Mouse (Mus musculus) C2C12 (cell line): ENCODE measurements around the gene Cachd1. TPM values are rescaled to one million over a fixed set of nuclear protein-coding genes. Genes with fewer than 3 reads are reported as not detected.

Experiments
- H3K27me3 ChIP-seq: one replicate; pipeline ENCODE4 v1.6.1; 2011; ENCODE audit not compliant: control insufficient read depth, insufficient read depth, insufficient read length
- H3K36me3 ChIP-seq: one replicate; pipeline ENCODE4 v1.6.1; 2011; ENCODE audit not compliant: control insufficient read depth, insufficient read depth
- H3K4me3 ChIP-seq: one replicate; pipeline ENCODE4 v1.5.1; 2011; ENCODE audit warnings: mild to moderate bottlenecking, control low read depth; ENCODE audit not compliant: poor library complexity, insufficient read depth, severe bottlenecking
- H3K79me2 ChIP-seq: one replicate; pipeline ENCODE4 v1.6.1; 2011; ENCODE audit not compliant: control insufficient read depth, insufficient read depth
- H3K79me3 ChIP-seq: one replicate; pipeline ENCODE4 v1.6.1; 2011; ENCODE audit warnings: low read depth, control low read depth
- H3ac ChIP-seq: one replicate; pipeline ENCODE3; 2011; ENCODE audit warnings: low read depth; ENCODE audit not compliant: control insufficient read depth, insufficient read length
- CEBPB ChIP-seq: IDR thresholded peaks from one replicate; pipeline ENCODE4 v1.6.1; 2011; ENCODE audit warnings: low read depth, mild to moderate bottlenecking, control low read depth, moderate library complexity
- CTCF ChIP-seq: IDR thresholded peaks from one replicate; pipeline ENCODE4 v1.5.1; 2011; ENCODE audit not compliant: control insufficient read depth, insufficient read depth, insufficient read length
- FOSL1 ChIP-seq: IDR thresholded peaks from one replicate; pipeline ENCODE4 v1.8.0; 2011; ENCODE audit warnings: mild to moderate bottlenecking, low read length; ENCODE audit not compliant: poor library complexity, insufficient read depth, severe bottlenecking
- MAX ChIP-seq: IDR thresholded peaks from one replicate; pipeline ENCODE4 v1.6.1; 2011; ENCODE audit warnings: mild to moderate bottlenecking, control low read depth
- MYOD1 ChIP-seq: IDR thresholded peaks from one replicate; pipeline ENCODE4 v1.6.1; 2011; ENCODE audit warnings: low read depth; ENCODE audit not compliant: control insufficient read depth, insufficient read length
- MYOG ChIP-seq: IDR thresholded peaks from one replicate; pipeline ENCODE4 v1.6.1; 2011; ENCODE audit not compliant: control insufficient read depth, insufficient read length; ENCODE audit errors: extremely low read depth
- USF1 ChIP-seq: IDR thresholded peaks from one replicate; pipeline ENCODE4 v1.6.1; 2011; ENCODE audit warnings: low read depth, mild to moderate bottlenecking, control low read depth, moderate library complexity
- polyA plus RNA-seq: library from polyadenylated mRNA; unstranded; fragments of >200 nt; fragmentation: generic; extraction: Trizol; gene quantifications from one replicate; pipeline ENCODE4 v1.2.1, GENCODE M21; 2012; ENCODE audit warnings: missing spikeins

Cachd1 gene
- polyA plus RNA-seq, 1 experiment = 8.1 TPM

DNA sequence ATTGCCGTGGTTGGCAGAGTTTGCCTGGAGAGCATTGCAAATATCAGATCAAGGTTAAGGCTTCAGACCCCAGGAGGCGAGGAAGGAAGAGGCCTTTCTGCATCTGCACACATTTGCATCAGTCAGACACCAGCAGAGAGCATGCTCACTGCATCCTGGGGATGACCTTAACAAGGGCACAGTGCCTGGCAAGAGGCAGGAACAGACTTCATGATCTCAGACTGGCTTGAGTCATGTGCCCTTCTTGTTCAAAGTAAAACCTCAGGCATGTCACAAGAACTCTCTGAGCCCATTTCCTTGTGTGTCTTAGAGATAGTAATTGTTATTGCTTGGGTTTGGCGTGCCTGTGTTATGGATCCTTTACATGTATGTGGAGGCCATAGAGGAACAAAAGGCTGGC lies 167.8 kb downstream of the Cachd1 start:
- H3K4me3 ChIP-seq = no peak overlapping the region
- TF ChIP-seq MYOG = no peak
- TF ChIP-seq CEBPB = no peak
- no peak for TF ChIP-seq USF1
- TF ChIP-seq CTCF = no peak
- no peak for TF ChIP-seq FOSL1
- TF ChIP-seq MAX = no peak
- TF ChIP-seq MYOD1 = no peak
- H3K36me3 ChIP-seq = no peaks in the 10 kb centered on the region
- H3K79me2 ChIP-seq = no peaks in the 10 kb centered on the region
- no peak overlapping the region for H3ac ChIP-seq
- H3K27me3 ChIP-seq = no peaks in the 10 kb centered on the region
- H3K79me3 ChIP-seq = no peaks in the 10 kb centered on the region

DNA sequence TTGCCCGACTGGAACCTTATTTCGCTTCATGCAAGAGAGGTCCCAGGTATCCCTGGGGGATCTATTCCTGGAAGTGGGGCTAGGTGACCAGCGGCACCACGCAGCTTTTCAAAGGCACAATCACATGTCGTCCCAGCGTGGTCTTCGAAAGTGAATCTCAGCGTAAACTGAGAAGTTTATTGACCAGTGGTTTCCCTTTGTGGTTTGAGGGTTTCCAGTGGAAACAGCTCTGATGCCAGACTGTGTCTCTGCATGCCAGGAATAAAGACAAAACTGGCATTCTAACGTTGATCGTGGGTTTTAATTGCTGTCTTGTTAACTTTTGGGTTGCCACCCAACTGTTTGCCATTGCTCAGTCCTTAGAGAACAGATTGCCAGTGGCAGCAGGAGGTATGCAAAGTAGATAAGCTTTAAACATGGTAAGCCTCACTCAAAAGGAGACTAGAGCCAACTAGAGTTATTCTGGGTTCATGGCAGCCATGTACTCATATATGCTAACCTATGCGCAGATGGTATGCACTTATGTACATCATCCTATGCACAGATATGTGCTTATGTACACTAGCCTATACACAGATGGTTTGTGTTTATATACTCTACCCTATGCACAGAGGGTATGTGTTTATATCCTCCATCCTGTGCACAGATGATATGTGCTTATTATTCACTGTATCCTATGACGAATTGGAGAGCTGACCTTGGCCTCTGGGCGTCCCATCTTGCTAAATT lies 168.9 kb downstream of the Cachd1 start:
- Histone ChIP-seq H3K79me2 (no peaks in the 10 kb centered on the region), H3K27me3 (no peaks in the 10 kb centered on the region), H3ac (no peak overlapping the region), H3K36me3 (no peaks in the 10 kb centered on the region), H3K4me3 (no peak overlapping the region), H3K79me3 (no peaks in the 10 kb centered on the region)
- TF ChIP-seq MYOG (no peak), FOSL1 (no peak), MYOD1 (no peak), USF1 (no peak), CEBPB (no peak), MAX (no peak), CTCF (no peak)

- Histone ChIP-seq H3ac (no peak overlapping the region), H3K79me3 (no peaks in the 10 kb centered on the region), H3K27me3 (no peaks in the 10 kb centered on the region), H3K79me2 (no peaks in the 10 kb centered on the region), H3K4me3 (no peak overlapping the region), H3K36me3 (no peaks in the 10 kb centered on the region)
- no peak for TF ChIP-seq CTCF
These were observed 172.3 kb downstream of the Cachd1 start for GRCm38 (mm10) chr4:100948494-100949425.

DNA sequence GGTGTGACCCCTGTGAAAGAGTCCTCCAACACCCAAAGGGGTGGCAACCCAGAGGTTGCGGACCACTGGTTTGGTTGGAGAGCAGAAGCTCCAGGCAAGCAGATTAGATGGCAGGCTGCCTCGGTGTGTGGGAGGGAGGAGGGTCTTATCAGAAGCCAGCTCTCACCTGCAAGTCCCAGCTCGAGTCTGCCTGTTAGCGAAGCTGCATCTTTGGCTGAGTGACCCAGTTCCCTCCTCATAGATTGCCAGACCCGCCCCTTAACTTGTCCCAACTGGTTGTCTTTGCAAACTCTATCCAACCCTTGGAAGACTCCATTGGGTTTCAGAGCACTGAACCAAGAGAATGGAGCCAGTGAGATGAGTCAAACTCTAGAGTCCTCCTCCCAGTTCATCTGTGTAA lies 173.8 kb downstream of the Cachd1 start:
- H3K36me3 ChIP-seq = no peaks in the 10 kb centered on the region
- H3K79me2 ChIP-seq = no peaks in the 10 kb centered on the region
- no peaks in the 10 kb centered on the region for H3K79me3 ChIP-seq
- no peak for TF ChIP-seq MAX
- no peak for TF ChIP-seq MYOG
- no peak for TF ChIP-seq CTCF
- no peak for TF ChIP-seq USF1
- TF ChIP-seq MYOD1 = no peak
- no peak for TF ChIP-seq FOSL1
- no peaks in the 10 kb centered on the region for H3K27me3 ChIP-seq
- H3ac ChIP-seq = no peak overlapping the region
- H3K4me3 ChIP-seq = no peak overlapping the region

GRCm38 (mm10) chr4:100951876-100952275 lies 175.4 kb downstream of the Cachd1 start:
- Histone ChIP-seq H3K4me3 (no peak overlapping the region), H3K79me2 (no peaks in the 10 kb centered on the region), H3K36me3 (no peaks in the 10 kb centered on the region), H3K79me3 (no peaks in the 10 kb centered on the region), H3ac (no peak overlapping the region), H3K27me3 (no peaks in the 10 kb centered on the region)
- TF ChIP-seq MYOG = no peak
- no peak for TF ChIP-seq USF1
- no peak for TF ChIP-seq CEBPB
- TF ChIP-seq FOSL1 = no peak
- no peak for TF ChIP-seq CTCF
- no peak for TF ChIP-seq MYOD1
- TF ChIP-seq MAX = no peak

DNA sequence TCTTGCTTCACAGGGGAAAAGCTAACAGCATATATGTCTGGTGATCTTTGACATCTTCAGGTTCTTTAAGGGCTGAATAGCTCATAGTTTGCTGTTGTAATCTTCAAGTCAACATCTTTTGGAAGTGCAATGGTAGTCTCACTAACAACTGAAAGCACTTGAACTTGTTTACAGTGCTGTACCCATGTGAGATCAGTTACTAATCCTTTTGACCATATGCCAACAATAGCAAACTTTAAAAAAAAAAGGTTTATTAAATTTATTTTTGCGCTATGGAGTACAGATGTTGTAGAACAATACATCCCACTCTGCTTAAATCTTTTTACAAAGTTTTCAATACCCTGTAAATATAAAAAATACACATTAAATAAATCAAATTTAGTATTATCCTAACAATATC lies 186.9 kb downstream of the Cachd1 start:
- peaks cover 32% of the 10 kb centered on the region for H3K36me3 ChIP-seq
- no peak overlapping the region for H3ac ChIP-seq
- H3K79me2 ChIP-seq = no peaks in the 10 kb centered on the region
- no peaks in the 10 kb centered on the region for H3K27me3 ChIP-seq
- TF ChIP-seq MYOG (no peak), USF1 (no peak), CEBPB (no peak), FOSL1 (no peak), CTCF (no peak), MYOD1 (no peak), MAX (no peak)
- H3K4me3 ChIP-seq = no peak overlapping the region
- no peaks in the 10 kb centered on the region for H3K79me3 ChIP-seq
